Mouse (Mus musculus) adrenal gland, postnatal 14 days (tissue): Measurements from ENCODE around the gene Gm3336. TPM values are rescaled to one million over a fixed set of nuclear protein-coding genes. Genes with fewer than 3 reads are reported as not detected.

Source experiments
- DNase-seq: peaks from one replicate; pipeline ENCODE4 v3.0.0; 2021; ENCODE audit warnings: mixed read lengths
- total RNA-seq: library from RNA; stranded (reverse); gene quantifications from 2 replicates; pipeline ENCODE4 v1.2.3, GENCODE M21; 2021

The Gm3336 gene
- total RNA-seq, 1 experiment from 2014 or later = 0.70 TPM

GRCm38 (mm10) chr8:70747211-70747890 lies 29.0 kb downstream of the Gm3336 start:
- DNase-seq = peak; percentile 2

- no peak for DNase-seq
Observed at GRCm38 (mm10) chr8:70748246-70749096, 30.1 kb downstream of the Gm3336 start.

- peak; percentile 3 for DNase-seq
Observed at GRCm38 (mm10) chr8:70749097-70749674, 30.8 kb downstream of the Gm3336 start.

- DNase-seq = peak; percentile 18
Observed at GRCm38 (mm10) chr8:70750128-70750680, 31.9 kb downstream of the Gm3336 start.

GRCm38 (mm10) chr8:70752000-70752764 lies 33.8 kb downstream of the Gm3336 start:
- DNase-seq = peak; percentile 86

GRCm38 (mm10) chr8:70753151-70753550 lies 34.8 kb downstream of the Gm3336 start:
- peak; percentile 89 for DNase-seq

- DNase-seq = peak; percentile 99
Observed at GRCm38 (mm10) chr8:70754043-70754870, 35.9 kb downstream of the Gm3336 start, which contains the start of gene Rab3a. TSS of gene Rab3a (plus strand) at chr8:70754679.

GRCm38 (mm10) chr8:70754871-70755660 lies 36.7 kb downstream of the Gm3336 start:
- DNase-seq = peak; percentile 88

GRCm38 (mm10) chr8:70755661-70756475 lies 37.5 kb downstream of the Gm3336 start:
- DNase-seq = peak; percentile 60

GRCm38 (mm10) chr8:70756476-70757040 lies 38.2 kb downstream of the Gm3336 start:
- peak; percentile 14 for DNase-seq

- peak; percentile 73 for DNase-seq
Observed at GRCm38 (mm10) chr8:70757523-70758307, 39.4 kb downstream of the Gm3336 start.

GRCm38 (mm10) chr8:70758308-70758615 lies 39.9 kb downstream of the Gm3336 start:
- DNase-seq = no peak

- peak; percentile 86 for DNase-seq
Observed at GRCm38 (mm10) chr8:70758616-70759561, 40.5 kb downstream of the Gm3336 start.

GRCm38 (mm10) chr8:70760350-70760749 lies 42.0 kb downstream of the Gm3336 start:
- peak; percentile 44 for DNase-seq

GRCm38 (mm10) chr8:70760775-70761406 lies 42.5 kb downstream of the Gm3336 start, which contains the start of gene Mpv17l2:
TSS of gene Mpv17l2 (minus strand) at chr8:70760946.
- peak; percentile 97 for DNase-seq

- peak; percentile 7 for DNase-seq
Observed at GRCm38 (mm10) chr8:70762118-70762517, 43.8 kb downstream of the Gm3336 start.
